ENCODE assay signal across 7 mouse cellular contexts in the genomic region with DNA sequence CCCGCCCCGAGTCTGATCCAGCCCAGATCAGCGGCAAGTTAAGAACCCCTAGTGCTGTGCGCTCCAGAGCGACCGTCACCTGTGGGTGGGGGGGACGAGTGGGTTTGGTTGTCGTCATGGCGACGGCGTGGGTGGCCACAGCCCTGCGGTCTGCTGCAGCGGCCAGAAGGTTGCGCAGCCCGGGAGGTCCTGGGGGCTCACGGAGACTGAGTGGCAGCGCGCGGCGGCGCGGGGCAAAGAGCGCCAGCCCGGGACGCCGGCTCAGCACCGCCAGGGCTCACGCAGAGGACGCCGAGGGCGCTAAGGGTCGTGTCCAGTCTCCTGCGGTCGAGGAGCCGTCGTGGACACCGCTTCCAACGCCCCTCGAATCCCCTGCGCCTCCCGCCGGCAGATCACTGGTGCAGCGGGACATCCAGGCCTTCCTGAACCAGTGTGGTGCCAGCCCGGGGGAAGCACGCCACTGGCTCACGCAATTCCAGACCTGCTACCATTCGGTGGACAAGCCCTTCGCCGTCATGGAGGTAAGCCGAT. TPM values are rescaled to one million over a fixed set of nuclear protein-coding genes. Genes with fewer than 3 reads are reported as not detected.
A peak's percentile ranks its signal among the peaks of the same experiment; 100 is the strongest.
DNase-seq lines count a peak whose midpoint lies in the region; ATAC-seq and TF ChIP-seq lines count a peak whose summit lies in the region.

TSS of gene Nags (plus strand) at position 43 of the 531 bp plus-strand sequence.

- no peak for ATAC-seq in forebrain, embryonic 11.5 days (replicated peaks; ENCODE audit: low FRiP score)
- peak; percentile 62; the same call in 1 of the 2 replicates for ATAC-seq in liver, embryonic 11.5 days (replicated peaks; ENCODE audit: low FRiP score)

- DNase-seq in spleen, postnatal 10 days (ENCODE audit: low spot score in 2 of 2) = peak; percentile 22 to 27
- DNase-seq in spleen, adult 18-20 months = no peak
- DNase-seq in forebrain, embryonic 11.5 days (ENCODE audit: low spot score) = peak; percentile 69
- DNase-seq in liver, embryonic 11.5 days (ENCODE audit: low spot score) = peak; percentile 64
- no peak for DNase-seq in gastrocnemius, adult 8-10 months (ENCODE audit: low spot score in 2 of 2)
- DNase-seq in B cell, adult 2 months = no peak

- TF ChIP-seq POLR2A in testis, adult 2 months (IDR thresholded peaks at IDR 0.05; ENCODE audit: control insufficient read depth, low read depth, low read length) = no peak

- H3K9me3 ChIP-seq in forebrain, embryonic 11.5 days (ENCODE audit: control insufficient read depth, low read length) = no peaks in the 10 kb centered on the region
- H3K9me3 ChIP-seq in liver, embryonic 11.5 days (ENCODE audit: control insufficient read depth, low read length) = no peaks in the 10 kb centered on the region

- TF ChIP-seq CTCF in testis, adult 2 months (IDR thresholded peaks at IDR 0.05; ENCODE audit: control insufficient read depth, insufficient read depth, insufficient replicate concordance, low read depth, low read length) = no peak

- peaks cover 11% of the 10 kb centered on the region for H3K4me1 ChIP-seq in forebrain, embryonic 11.5 days (replicated peaks; ENCODE audit: control insufficient read depth, insufficient read depth, low read length)
- peaks cover 17% of the 10 kb centered on the region for H3K4me1 ChIP-seq in liver, embryonic 11.5 days (replicated peaks; ENCODE audit: control insufficient read depth, insufficient read depth, low read length)
- peaks cover 19% of the 10 kb centered on the region for H3K4me1 ChIP-seq in testis, adult 2 months (ENCODE audit: control insufficient read depth, insufficient read depth, low read length)

- 2% methylated on average over 46 of the region's 50 CpGs for WGBS in forebrain, embryonic 11.5 days
- WGBS in liver, embryonic 11.5 days = 3% methylated on average over 50 of the region's 50 CpGs

- H3K36me3 ChIP-seq in forebrain, embryonic 11.5 days (ENCODE audit: control insufficient read depth, insufficient read depth, low read length) = no peaks in the 10 kb centered on the region
- H3K36me3 ChIP-seq in liver, embryonic 11.5 days (ENCODE audit: control insufficient read depth, insufficient read depth, low read length) = no peaks in the 10 kb centered on the region
- no peaks in the 10 kb centered on the region for H3K36me3 ChIP-seq in testis, adult 2 months (ENCODE audit: control insufficient read depth, insufficient read depth, low read length)

- no peak within 1 kb of the TSS for H3K9ac ChIP-seq in forebrain, embryonic 11.5 days (ENCODE audit: low read length)
- H3K9ac ChIP-seq in liver, embryonic 11.5 days (ENCODE audit: low read depth, low read length) = peak within 1 kb of the TSS; percentile 27

- H3K27me3 ChIP-seq in forebrain, embryonic 11.5 days (ENCODE audit: control insufficient read depth, insufficient read depth, low read length) = peaks cover 51% of the 10 kb centered on the region
- H3K27me3 ChIP-seq in liver, embryonic 11.5 days (replicated peaks; ENCODE audit: control insufficient read depth, insufficient read depth, low read length) = peaks cover 62% of the 10 kb centered on the region
- peaks cover 3% of the 10 kb centered on the region for H3K27me3 ChIP-seq in testis, adult 2 months (ENCODE audit: control insufficient read depth, insufficient read depth, low read length)

- H3K27ac ChIP-seq in forebrain, embryonic 11.5 days (ENCODE audit: low read depth, low read length) = no peak within 1 kb of the TSS
- peak within 1 kb of the TSS; percentile 53; the same call in 1 of the 2 replicates for H3K27ac ChIP-seq in liver, embryonic 11.5 days (ENCODE audit: low read depth, low read length)
- peak within 1 kb of the TSS; percentile 34 for H3K27ac ChIP-seq in testis, adult 2 months (ENCODE audit: control insufficient read depth, insufficient read depth, low read depth, low read length)

- H3K4me3 ChIP-seq in forebrain, embryonic 11.5 days (ENCODE audit: low read depth, low read length) = peak within 1 kb of the TSS; percentile 15; the same call in 1 of the 2 replicates
- H3K4me3 ChIP-seq in liver, embryonic 11.5 days (ENCODE audit: low read depth, low read length) = peak within 1 kb of the TSS; percentile 55
- H3K4me3 ChIP-seq in testis, adult 2 months (ENCODE audit: control insufficient read depth, low read depth, low read length) = peak within 1 kb of the TSS; percentile 61

- peak within 1 kb of the TSS; percentile 31; the same call in 1 of the 2 replicates for H3K4me2 ChIP-seq in forebrain, embryonic 11.5 days (ENCODE audit: low read depth, low read length, severe bottlenecking)
- peak within 1 kb of the TSS; percentile 80 for H3K4me2 ChIP-seq in liver, embryonic 11.5 days

RNA-seq across cellular contexts. Expression of gene Nags, which starts in this region (rescaled TPM):
- polyA plus RNA-seq in forebrain, embryonic 11.5 days (2014; fragmentation: Nextera tagmentation; extraction: Ambion mirVana) = not detected in 2 replicates
- 4.9 and 5.1 TPM in 2 replicates for polyA plus RNA-seq in liver, embryonic 11.5 days (2014; fragmentation: Nextera tagmentation; extraction: Ambion mirVana)
- 6.2 and 8.0 TPM in 2 replicates for polyA plus RNA-seq in testis, adult 2 months (2012; rRNA removed)
- not detected for total RNA-seq in gastrocnemius, adult 8-10 months (2022)

Comparison
In these comparisons a context has a peak if more than half of its experiments do, and no peak if none do; other contexts are left out.
1. DNase-seq: peak in spleen, postnatal 10 days (2 of 2) and liver, embryonic 11.5 days (single experiment); none in spleen, adult 18-20 months (0 of 2), gastrocnemius, adult 8-10 months (0 of 2) and B cell, adult 2 months (0 of 2).
2. Peak in DNase-seq, H3K4me3 ChIP-seq and H3K4me2 ChIP-seq in forebrain, embryonic 11.5 days; RNA of the gene not detected or under 1 TPM.
3. Peak in every context shown above with its lines, with median percentiles within 50 percentile points of each other: H3K4me3 ChIP-seq.